Comparison of ENCODE assay signal across 9 mouse cellular contexts in genomic region chr6:147043633-147044032, GRCm38 (mm10). TPM values are rescaled to one million over a fixed set of nuclear protein-coding genes. Genes with fewer than 3 reads are reported as not detected.
DNase-seq lines count a peak whose midpoint lies in the region; ATAC-seq lines count a peak whose summit lies in the region.
"Had no signal": no experiment of that assay in that cellular context is flagged by ENCODE, and none has a peak within 500 bp of the region (broad histone marks: within the 10 kb centered on the region; RNA-seq: fewer than 3 reads in every experiment).

No protein-coding gene starts in this region.

- intact Hi-C loops in left cerebral cortex, postnatal 36 days (cut with DNase I), result loop anchor here (5.0 kb wide), 1 partner anchor 49 kb away; the partner anchor contains the start of gene Klhl42

- H3K4me3 ChIP-seq in heart, embryonic 10.5 days, result peak overlapping the region; percentile 96
- H3K4me3 ChIP-seq in hindbrain, embryonic 11.5 days (ENCODE audit: low read depth, low read length), result peak overlapping the region; percentile 84
- peak overlapping the region; percentile 91 for H3K4me3 ChIP-seq in midbrain, embryonic 13.5 days (replicated peaks)

- DNase-seq in heart, embryonic 10.5 days (ENCODE audit: low spot score), result no peak
- no peak for DNase-seq in heart, postnatal 4 days
- DNase-seq in MEL-GATA-1-ER (ENCODE audit: extremely low read depth, low read depth), result peak; percentile 39
- peak; percentile 7 for DNase-seq in hindbrain, embryonic 11.5 days (ENCODE audit: low spot score)
- DNase-seq in left cerebral cortex, postnatal 36 days (ENCODE audit: low spot score in 2 of 2), result no peak
- DNase-seq in ovary, postnatal 14 days (ENCODE audit: low spot score), result no peak
- no peak for DNase-seq in cerebellum, postnatal 14 days

- H3K27me3 ChIP-seq in heart, embryonic 10.5 days (ENCODE audit: insufficient read depth, poor library complexity, severe bottlenecking), result no peaks in the 10 kb centered on the region
- no peaks in the 10 kb centered on the region for H3K27me3 ChIP-seq in hindbrain, embryonic 11.5 days (ENCODE audit: control insufficient read depth, insufficient read depth, low read length)
- H3K27me3 ChIP-seq in midbrain, embryonic 13.5 days, result peaks cover 12% of the 10 kb centered on the region
- H3K27me3 ChIP-seq: Patski had no signal

- H3K9ac ChIP-seq in hindbrain, embryonic 11.5 days (ENCODE audit: low read depth, low read length), result no peak overlapping the region; the same call in 1 of the 2 replicates
- H3K9ac ChIP-seq in midbrain, embryonic 13.5 days (replicated peaks), result peak overlapping the region; percentile 92

- peaks cover 27% of the 10 kb centered on the region for H3K36me3 ChIP-seq in heart, embryonic 10.5 days
- H3K36me3 ChIP-seq in hindbrain, embryonic 11.5 days (ENCODE audit: control insufficient read depth, insufficient read depth, low read length), result 0 out of 2 replicates have a peak, but pooled peaks cover 2% of the 10 kb centered on the region
- peaks cover 19% of the 10 kb centered on the region for H3K36me3 ChIP-seq in midbrain, embryonic 13.5 days

- ATAC-seq in hindbrain, embryonic 11.5 days (ENCODE audit: low FRiP score), result no peak
- no peak for ATAC-seq in midbrain, embryonic 13.5 days

- H3K27ac ChIP-seq in heart, embryonic 10.5 days, result peak overlapping the region; percentile 100
- no peak overlapping the region for H3K27ac ChIP-seq in hindbrain, embryonic 11.5 days (ENCODE audit: low read depth, low read length)
- H3K27ac ChIP-seq in midbrain, embryonic 13.5 days, result no peak overlapping the region

- WGBS in heart, embryonic 10.5 days, result 53% methylated on average over 7 of the region's 7 CpGs
- 58% methylated on average over 7 of the region's 7 CpGs for WGBS in hindbrain, embryonic 11.5 days
- 48% methylated on average over 7 of the region's 7 CpGs for WGBS in midbrain, embryonic 13.5 days

- H3K4me2 ChIP-seq in hindbrain, embryonic 11.5 days (replicated peaks; ENCODE audit: low read depth, low read length), result peak overlapping the region; percentile 38
- peak overlapping the region; percentile 65 for H3K4me2 ChIP-seq in midbrain, embryonic 13.5 days (replicated peaks)

- no peaks in the 10 kb centered on the region for H3K9me3 ChIP-seq in heart, embryonic 10.5 days
- no peaks in the 10 kb centered on the region for H3K9me3 ChIP-seq in hindbrain, embryonic 11.5 days (ENCODE audit: control insufficient read depth, low read length)
- no peaks in the 10 kb centered on the region for H3K9me3 ChIP-seq in midbrain, embryonic 13.5 days

- peaks cover 20% of the 10 kb centered on the region for H3K4me1 ChIP-seq in heart, embryonic 10.5 days
- no peaks in the 10 kb centered on the region for H3K4me1 ChIP-seq in hindbrain, embryonic 11.5 days (replicated peaks; ENCODE audit: control insufficient read depth, insufficient read depth, low read length)
- H3K4me1 ChIP-seq in midbrain, embryonic 13.5 days (replicated peaks), result peaks cover 19% of the 10 kb centered on the region

RNA-seq across cellular contexts. Expression of gene Mrps35, which starts 1.1 kb away (rescaled TPM):
- polyA plus RNA-seq in heart, embryonic 10.5 days (2016; fragmentation: Nextera tagmentation; extraction: Ambion mirVana), result 129 and 136 TPM in 2 replicates
- 100 to 1,000 TPM; 145 to 147 TPM for total RNA-seq in heart, postnatal 4 days (2021)
- polyA plus RNA-seq in hindbrain, embryonic 11.5 days (2014; fragmentation: Nextera tagmentation; extraction: Ambion mirVana), result 84.1 and 87.5 TPM in 2 replicates
- polyA plus RNA-seq in midbrain, embryonic 13.5 days (2015; fragmentation: Nextera tagmentation; extraction: Ambion mirVana), result 74.7 and 89.0 TPM in 2 replicates
- 10 to 100 TPM; 45.2 to 52.9 TPM for total RNA-seq in left cerebral cortex, postnatal 36 days (2021)

RNA-seq across cellular contexts. Expression of gene Rep15, which starts 11.2 kb away (rescaled TPM):
- 1.4 TPM in 2 replicates for polyA plus RNA-seq in heart, embryonic 10.5 days (2016; fragmentation: Nextera tagmentation; extraction: Ambion mirVana)
- 1 to 10 TPM; 1.3 to 1.4 TPM for total RNA-seq in heart, postnatal 4 days (2021)
- 0.46 and 0.98 TPM in 2 replicates for polyA plus RNA-seq in hindbrain, embryonic 11.5 days (2014; fragmentation: Nextera tagmentation; extraction: Ambion mirVana)
- polyA plus RNA-seq in midbrain, embryonic 13.5 days (2015; fragmentation: Nextera tagmentation; extraction: Ambion mirVana), result 0.70 and 1.0 TPM in 2 replicates
- total RNA-seq in left cerebral cortex, postnatal 36 days (2021), result 1 to 10 TPM; 1.1 to 2.7 TPM

RNA-seq across cellular contexts. Expression of gene Mansc4, which starts 43.2 kb away (rescaled TPM):
- 0.59 TPM in 1 of 2 replicates, not detected in the other for polyA plus RNA-seq in heart, embryonic 10.5 days (2016; fragmentation: Nextera tagmentation; extraction: Ambion mirVana)
- not detected for total RNA-seq in heart, postnatal 4 days (2021)
- polyA plus RNA-seq in hindbrain, embryonic 11.5 days (2014; fragmentation: Nextera tagmentation; extraction: Ambion mirVana), result 0.92 and 0.96 TPM in 2 replicates
- polyA plus RNA-seq in midbrain, embryonic 13.5 days (2015; fragmentation: Nextera tagmentation; extraction: Ambion mirVana), result 0.52 and 0.53 TPM in 2 replicates
- total RNA-seq in left cerebral cortex, postnatal 36 days (2021), result under 1 TPM in 1 of 2 experiments, not detected in 1; 0.30 TPM

RNA-seq across cellular contexts. Expression of gene Klhl42, which starts 47.5 kb away (rescaled TPM):
- 5.2 and 5.7 TPM in 2 replicates for polyA plus RNA-seq in heart, embryonic 10.5 days (2016; fragmentation: Nextera tagmentation; extraction: Ambion mirVana)
- 1 to 10 TPM; 6.7 to 7.8 TPM for total RNA-seq in heart, postnatal 4 days (2021)
- 9.0 and 9.9 TPM in 2 replicates for polyA plus RNA-seq in hindbrain, embryonic 11.5 days (2014; fragmentation: Nextera tagmentation; extraction: Ambion mirVana)
- 5.2 and 5.8 TPM in 2 replicates for polyA plus RNA-seq in midbrain, embryonic 13.5 days (2015; fragmentation: Nextera tagmentation; extraction: Ambion mirVana)
- 10 to 100 TPM; 20.1 to 22.4 TPM for total RNA-seq in left cerebral cortex, postnatal 36 days (2021)

Comparison
In these comparisons a context has a peak if more than half of its experiments do, and no peak if none do; other contexts are left out.
1. DNase-seq: peak in MEL-GATA-1-ER (single experiment) and hindbrain, embryonic 11.5 days (single experiment); none in heart, embryonic 10.5 days (single experiment), heart, postnatal 4 days (single experiment), left cerebral cortex, postnatal 36 days (0 of 2), ovary, postnatal 14 days (single experiment) and cerebellum, postnatal 14 days (0 of 2).
2. Peak in every context shown above with its lines, with median percentiles within 50 percentile points of each other: H3K4me3 ChIP-seq.